Mouse (Mus musculus): ENCODE measurements around the gene Khdrbs1.
"Not testable (repeated sequence)": the region's sequence is repeated elsewhere in the genome, so short reads cannot be mapped to it uniquely, and the experiment has no call there.

The Khdrbs1 gene

DNA sequence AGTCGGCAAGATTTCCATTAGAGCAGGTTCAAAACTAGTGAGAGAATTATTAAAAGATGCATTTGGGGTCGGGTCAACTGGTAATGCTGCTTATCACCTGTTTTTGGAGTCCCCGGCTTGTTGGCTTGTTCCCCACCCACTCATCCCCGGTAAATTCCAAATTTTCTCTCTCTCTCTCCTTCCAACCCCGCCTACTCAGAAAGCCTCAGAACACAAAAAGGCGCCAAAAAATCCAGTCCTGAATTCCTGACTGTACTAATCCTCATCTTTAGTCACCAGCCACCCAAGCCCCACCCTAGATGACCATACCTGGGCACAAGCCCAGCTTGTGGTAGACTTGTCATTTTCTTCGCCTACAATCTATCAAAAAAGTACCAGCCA, 897 bp upstream of the Khdrbs1 start:
- peak; percentile 50 for DNase-seq

DNA sequence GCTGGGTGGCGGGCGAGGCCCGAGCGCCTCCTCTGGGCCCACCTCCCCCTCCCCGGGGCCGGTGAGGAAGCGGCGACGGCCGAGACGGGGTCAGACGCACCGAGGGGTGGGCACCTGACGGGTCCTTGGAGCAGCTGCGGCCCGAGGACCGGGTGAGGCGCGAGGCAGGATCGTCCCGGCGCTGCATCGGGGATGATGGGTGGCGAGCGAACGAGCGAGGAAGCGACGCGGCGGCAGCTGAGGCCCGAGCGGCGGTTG, 200 bp downstream of the Khdrbs1 start:
- no peak for DNase-seq

DNA sequence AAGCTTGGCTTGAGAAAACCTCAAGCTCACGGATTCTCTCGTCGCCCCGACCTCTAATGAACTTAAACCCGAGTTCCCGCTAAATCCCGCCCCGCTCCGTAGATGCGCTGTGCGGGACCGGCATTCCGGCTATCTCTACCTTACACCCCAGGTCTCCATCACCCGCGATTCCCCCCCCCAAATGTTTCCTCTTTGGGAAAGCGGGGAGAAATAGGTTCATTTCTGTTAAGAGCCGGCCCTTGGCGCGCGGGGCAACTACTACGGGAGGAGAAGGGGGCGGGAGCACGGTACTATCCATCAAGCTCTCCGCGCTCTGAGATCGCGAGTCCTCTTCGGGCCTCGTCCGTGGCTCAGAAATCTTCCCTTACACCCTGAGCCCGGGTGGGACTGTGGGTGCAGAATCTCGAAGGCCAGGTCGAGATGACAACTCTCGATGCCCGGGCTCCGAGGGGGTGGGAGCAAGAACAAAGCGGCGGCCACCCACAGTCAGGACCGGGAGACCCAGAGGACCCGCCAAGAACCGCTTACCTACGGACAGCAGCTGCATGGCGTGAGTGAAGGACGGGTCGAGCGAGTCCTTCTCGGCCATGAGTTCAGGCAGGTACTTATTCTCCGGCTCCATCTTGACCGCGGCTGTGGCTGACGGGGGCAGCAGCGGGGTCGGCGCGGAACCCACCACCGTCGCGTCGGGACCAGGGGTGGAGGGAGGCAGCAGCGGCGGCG, 691 bp downstream of the Khdrbs1 start:
- peak; percentile 49 for DNase-seq

DNA sequence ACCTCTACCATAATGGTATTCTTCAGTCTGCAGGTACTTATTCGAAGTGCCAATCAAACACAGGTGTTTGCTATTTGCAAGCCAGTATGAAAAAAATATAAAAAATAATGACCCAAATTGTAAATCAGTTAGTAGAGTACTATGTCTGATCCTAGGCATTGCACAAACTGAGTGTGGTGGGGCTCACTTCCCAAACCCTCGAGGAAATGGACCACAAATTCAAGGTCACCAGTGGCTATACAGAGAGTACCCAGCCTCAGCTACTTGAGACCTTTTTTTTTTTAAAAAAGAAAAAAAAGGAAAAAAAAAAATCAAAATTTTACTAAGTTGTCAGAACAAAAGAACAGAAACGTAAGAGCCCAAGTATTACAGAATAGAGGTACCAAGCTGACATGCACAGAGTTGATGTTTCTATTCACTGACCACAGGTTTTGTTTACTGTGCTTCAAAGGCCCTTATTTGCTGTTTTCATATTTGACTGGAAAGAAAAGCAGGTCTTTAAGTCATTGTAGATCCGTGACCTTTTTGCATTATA, 2.9 kb downstream of the Khdrbs1 start:
- no peak for DNase-seq

DNA sequence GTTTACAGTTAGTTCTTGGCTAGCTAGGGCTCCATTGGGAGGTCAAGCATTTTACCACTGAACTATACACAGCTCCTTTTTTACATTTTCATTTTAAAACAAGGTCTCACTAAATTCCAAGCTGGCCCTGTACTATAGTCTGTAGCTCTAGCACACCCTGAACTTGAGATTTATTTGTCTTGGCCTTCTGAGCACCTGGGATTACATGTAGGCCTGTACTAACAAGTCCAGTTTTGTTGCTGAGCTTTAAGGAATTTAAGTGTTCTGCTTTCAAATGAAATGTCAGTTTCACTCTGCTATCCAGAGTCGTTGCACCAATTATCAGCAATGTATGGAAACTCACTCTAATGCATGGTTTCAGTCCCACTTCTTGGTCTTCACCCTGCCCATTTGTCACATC, 5.9 kb downstream of the Khdrbs1 start:
- DNase-seq: no peak

DNA sequence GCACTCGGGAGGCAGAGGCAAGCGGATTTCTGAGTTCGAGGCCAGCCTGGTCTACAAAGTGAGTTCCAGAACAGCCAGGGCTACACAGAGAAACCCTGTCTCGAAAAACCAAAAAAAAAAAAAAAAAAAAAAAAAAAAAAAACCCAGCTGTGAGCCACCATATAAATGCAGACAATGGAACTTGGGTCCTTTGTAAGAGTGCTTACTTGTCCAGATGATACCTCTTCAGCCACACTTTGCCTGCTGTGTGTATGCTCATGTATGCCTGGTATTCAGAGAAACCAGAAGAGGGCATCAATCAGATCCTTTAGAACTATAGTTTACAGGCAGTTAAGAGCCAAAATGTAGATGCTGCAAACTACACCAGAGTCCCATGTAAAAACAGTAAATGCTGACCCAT, 6.6 kb downstream of the Khdrbs1 start:
- not testable (repeated sequence) for DNase-seq

DNA sequence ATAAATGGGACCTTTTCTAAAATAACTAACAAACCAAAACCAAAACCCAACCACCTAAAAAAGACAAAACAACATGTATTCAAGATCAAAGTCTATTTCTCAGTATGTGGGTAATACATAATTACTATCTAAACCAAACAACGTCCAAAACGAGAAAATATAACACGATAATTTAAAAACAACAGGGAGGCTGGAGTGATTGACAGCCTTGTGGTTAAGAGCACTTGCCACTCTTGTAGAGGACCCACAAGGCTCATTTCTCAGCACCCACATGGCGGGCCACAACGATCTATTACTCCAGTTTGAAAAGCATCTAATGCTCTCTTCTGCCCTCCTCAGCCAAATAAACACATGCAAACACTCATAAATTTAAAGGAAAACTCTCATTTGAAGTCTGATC, 10.7 kb downstream of the Khdrbs1 start:
- no peak for DNase-seq

DNA sequence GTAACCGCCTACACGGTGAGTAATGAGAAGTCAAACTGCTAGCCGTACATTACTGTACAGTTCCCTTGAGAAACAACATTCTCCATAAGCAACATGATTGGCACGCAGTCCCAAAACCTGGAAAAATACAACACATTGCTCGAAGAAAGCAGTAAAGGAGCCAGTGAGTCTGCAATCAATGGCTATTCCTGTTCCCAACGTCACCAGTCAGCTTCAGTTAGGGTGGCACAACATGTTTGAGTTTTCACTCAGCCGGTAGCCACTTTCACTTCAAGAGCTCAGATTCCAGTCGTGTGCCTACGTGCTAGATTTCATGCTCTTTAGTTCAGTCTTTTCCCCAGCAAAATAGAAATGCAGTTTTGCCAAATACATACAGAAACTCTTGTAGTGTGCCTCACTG, 25.8 kb downstream of the Khdrbs1 start:
- DNase-seq: no peak

DNA sequence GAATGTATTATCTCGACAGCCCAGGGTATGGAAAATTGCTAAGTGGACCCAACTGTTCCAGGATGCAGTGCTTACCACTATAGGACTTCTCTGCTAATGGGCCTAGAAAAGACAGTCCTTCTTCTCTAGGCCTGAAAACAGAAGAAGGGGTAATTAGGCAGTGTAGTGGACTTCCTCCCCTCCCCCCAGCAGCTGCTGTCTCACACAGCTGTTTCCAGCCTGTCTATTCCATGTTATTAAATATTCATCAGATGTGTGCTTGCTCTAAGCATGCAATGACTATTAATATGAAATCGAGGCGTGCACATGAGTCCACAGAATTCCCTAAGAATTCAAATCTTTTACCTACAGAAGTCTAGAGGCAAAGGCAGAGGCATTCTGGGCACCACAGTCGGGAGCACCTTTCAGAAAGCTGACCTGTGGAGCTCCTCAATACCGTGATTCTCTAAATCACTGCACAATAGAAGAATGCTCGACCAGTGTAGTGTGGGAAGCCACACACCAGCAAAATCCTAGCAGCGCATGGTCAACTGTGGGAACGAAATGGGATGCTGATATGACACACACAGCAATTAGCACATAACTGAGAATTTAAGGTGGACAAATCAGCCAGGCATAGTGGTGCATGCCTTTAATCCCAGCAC, 32.5 kb downstream of the Khdrbs1 start:
- no peak for DNase-seq

DNA sequence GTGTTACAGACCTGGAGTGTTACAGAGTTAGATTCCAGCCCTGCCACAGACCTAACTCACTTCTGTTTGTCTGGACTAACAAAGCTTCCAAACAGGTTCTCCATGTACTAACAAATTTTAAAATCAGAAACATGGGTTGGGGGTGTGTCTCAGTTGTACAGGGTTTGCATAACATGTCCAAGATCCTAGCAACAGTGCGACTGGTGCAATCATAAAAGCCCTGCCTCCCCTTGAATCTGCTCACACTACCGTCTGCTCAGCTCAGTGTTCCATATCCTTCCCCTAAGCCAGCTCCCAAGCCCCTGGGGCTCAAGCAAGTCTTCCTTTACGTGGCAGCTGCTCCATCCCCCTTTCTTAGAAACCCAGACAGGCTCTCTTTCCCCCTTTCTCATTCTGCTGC, 35.4 kb downstream of the Khdrbs1 start:
- no peak for DNase-seq

DNA sequence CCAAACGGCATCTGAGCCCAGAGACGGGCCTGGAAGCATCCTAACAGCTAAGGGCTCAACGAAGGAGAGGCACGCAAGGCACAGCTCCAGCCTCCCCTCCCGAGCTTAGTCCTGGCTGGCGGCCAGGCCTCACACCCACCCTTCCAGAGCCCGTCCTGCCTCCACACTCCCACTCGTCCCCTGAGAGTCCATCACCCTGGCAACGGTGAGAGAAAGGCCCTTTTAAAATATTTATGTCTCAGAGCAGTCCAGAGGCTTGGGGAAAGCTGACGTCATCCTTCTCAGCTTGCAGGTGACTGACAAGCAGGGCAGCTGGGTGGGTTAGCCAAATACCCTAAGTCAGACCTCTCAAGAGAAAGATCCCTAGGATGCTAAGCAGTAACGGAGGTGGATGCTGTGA, 39.6 kb downstream of the Khdrbs1 start:
- no peak for DNase-seq

DNA sequence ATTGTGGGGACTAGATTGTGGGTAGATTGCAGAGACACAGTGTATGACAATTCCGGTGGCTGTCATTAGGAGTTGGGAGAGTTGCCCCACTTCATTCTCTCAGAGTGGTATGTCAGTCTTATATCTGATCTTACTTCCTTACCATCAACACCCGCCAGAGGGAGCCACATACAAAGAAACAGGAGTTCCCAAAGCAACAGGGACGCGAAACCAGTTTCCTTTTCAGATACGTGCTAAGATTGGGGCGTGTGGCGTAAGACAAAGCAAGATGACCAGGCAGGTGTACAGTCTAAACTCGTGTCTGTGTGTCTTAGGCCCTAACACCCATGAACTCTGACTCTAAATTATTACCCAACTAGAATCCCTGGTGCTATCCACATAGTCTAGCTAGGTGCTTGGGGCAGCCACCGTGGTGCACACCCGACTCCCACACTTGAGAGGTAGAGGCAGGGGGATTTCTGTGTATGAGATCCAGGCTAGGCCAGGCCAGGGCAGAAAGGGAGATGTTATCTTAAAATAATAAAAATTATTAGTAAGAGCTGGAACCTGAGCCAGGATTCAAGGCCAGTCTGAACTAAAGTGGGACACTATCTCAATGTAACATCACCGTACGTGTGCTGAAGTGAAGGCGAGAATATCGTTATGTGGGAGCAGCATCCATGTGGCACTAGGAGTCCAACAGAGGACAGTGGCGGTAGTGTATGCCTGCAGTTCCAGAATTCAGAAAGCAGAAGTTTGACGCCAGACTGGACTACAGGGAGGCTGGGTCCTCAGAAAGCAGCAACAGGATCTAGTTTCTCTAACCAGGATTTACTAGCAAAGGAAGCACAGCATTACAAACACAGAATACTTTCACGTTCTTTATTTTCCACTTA, 40.4 kb downstream of the Khdrbs1 start:
- peak; percentile 88 for DNase-seq

DNA sequence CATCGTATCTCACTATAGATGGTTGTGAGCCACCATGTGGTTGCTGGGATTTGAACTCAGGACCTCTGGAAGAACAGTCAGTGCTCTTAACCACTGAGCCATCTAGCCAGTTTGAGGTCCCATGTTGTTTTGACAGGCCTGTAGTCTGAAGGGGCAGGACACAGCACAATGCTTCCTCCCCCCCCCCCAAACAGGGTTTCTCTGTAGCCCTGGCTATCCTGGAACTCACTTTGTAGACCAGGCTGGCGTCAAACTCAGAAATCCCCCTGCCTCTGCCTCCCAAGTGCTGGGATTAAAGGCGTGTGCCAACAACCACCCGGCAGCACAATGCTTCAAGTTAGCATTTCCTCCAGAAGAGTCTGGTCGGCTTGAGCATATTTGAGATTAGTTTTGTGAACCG, 41.4 kb downstream of the Khdrbs1 start:
- not testable (repeated sequence) for DNase-seq

DNA sequence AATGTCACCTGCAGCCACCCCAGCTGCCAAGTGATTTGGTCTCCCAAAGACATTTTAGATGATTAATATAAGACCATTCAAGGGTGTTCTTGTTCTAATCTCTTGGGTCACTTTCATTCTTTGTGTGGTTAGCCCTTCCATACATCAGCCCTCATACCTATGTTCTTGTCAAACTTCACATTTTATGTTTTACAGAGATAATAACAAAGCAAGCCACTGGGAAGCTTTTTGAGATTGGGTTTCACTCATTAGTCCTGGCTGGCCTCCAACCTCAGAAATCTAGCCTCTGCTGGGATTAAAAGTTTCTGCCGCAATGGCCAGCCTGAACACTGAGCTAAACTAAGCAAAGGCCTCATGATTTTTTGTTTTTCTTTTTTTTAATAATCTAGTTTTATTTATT, 41.9 kb downstream of the Khdrbs1 start:
- DNase-seq: no peak

DNA sequence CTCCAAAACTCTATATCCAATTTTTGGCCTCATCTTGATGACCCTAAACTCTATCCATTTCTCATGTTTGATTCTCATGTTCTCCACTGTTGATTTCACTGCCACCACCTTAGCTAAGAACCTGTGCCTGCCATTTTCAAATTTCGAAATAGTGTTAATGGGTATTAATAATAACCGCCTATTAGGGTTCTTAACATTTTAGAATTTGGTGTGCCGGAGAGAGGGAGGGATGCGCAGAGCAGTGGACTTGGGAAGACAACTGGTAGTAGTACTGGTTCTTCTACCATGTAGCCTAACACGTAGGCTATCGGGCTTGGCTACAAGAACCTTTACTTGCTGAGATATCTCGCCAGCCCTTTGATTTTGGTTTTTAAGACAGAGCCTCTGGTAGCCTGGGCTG, 44.9 kb downstream of the Khdrbs1 start:
- DNase-seq: no peak

DNA sequence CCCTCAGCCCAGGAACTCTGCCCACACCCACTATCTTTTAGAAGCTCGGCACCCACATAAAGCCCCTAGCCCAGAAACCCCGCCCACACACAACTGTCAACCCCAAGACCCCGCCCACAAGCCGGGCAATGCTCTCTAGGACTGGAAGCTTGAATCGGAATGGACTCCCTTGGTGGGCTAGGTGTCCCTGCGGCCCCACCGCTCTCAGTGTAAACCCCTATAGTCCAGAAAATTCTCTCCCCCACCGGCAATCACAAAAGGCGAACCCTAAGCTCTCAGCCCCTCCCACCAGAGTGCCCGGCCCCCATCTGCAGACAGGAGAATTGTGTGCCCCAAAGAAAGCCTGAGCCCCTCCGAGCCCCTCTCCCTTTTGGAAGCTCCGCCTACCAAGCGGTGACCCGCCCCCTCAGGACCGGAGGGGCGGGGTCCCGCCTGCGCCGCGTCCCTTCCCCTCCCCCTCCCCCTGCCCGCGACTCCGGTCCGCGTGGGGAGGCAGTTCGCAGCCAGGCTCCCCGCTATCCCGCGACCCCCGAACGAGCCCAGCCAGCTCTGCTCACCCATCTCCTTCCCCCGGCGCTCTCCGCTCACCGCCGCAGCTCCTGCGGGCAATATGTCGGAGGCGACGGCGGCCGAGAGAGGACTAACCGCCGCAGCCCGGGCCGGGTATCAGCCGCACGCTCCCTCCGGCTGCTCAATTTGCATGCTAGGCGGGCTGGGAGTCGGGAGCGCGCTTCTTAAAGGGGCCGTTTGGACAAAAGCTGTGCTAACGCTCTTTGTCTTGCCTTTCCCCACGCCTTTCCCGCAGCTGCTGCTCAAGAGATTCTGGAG, 45.7 kb downstream of the Khdrbs1 start, which contains the start of gene Tmem39b:
Gene Tmem39b (minus strand): TSS at position 681 of the 828 bp plus-strand sequence.
- DNase-seq: peak; percentile 90

DNA sequence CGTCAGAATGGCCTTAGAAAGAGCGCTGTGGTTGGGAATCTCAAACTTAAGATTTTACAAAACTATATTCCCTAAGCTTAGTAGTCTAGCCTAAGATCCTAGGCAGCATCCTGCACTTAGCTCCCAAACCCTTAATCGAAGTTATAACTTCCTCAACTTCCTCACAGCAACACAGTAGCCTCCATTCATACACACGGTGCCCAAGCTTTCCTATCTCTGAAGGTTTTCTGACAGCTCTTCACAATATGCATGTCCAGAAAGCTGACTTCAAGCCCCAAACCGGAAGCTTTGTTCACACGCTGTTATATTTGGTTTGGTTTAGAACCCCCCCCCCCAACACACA, 46.3 kb downstream of the Khdrbs1 start:
- DNase-seq: no peak

DNA sequence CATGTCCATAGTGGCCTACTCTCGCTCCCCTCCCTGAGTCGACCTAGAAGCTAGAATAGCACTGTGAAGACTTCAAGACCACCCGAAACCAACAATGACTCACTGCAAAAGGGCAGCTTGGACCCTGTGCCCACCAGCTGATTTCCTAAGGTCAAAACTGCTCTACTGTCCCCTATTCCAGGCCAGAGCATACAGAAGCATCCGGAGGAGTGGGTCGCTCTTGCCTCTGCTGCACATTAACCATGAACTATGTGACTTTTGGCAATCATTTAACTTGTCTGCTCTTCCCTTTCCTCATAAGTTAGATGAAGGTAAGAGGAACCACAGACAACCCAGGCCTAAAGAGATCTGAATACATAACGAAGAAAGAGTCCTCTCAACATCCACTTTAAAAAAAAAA, 57.6 kb downstream of the Khdrbs1 start:
- no peak for DNase-seq

DNA sequence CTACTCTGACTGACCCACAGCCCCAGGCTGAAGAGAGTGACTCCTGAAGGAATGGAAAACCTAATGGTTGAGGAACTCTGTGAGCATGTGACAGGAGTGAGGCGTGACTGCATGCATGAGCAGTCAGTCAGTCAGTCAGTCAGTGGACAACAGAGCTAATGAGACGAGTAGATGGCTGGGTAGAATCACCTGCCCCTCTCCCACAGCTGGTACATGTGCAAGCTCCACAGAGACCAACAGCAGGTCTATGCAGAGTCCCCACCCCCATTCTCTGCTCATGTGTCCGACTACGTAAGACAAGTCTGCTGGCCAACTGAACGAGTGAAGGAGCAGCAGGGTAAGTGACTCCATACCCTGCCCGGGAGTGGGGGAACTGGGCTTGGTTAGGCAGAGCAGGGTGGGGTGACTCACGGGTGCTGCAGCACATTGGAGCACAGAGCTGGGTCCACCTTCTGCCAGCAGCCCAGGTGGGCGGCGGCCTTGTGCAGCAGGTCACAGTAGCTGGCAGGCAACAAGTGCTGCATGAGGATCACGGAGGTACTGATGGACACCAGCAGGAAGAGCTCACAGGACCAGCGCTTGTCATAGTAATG, 58.1 kb downstream of the Khdrbs1 start:
- DNase-seq: no peak

DNA sequence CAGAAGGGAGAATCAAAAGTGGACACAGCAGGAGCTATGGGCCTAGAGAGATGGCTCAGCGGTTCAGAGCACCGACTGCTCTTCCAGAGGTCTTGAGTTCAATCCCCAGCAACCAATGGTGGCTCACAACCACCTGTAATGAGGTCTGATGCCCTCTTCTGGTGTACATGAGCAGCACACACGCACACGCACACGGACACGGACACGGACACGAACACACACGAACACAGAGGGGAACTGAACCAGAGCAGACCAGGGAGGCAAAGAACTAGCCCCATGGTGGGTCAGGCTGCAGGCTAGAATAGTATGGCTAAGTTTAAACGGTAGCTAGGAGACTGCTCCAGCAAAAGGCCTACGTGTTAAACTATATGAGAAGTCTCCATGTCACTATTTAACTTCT, 60.3 kb downstream of the Khdrbs1 start:
- DNase-seq: no peak

DNA sequence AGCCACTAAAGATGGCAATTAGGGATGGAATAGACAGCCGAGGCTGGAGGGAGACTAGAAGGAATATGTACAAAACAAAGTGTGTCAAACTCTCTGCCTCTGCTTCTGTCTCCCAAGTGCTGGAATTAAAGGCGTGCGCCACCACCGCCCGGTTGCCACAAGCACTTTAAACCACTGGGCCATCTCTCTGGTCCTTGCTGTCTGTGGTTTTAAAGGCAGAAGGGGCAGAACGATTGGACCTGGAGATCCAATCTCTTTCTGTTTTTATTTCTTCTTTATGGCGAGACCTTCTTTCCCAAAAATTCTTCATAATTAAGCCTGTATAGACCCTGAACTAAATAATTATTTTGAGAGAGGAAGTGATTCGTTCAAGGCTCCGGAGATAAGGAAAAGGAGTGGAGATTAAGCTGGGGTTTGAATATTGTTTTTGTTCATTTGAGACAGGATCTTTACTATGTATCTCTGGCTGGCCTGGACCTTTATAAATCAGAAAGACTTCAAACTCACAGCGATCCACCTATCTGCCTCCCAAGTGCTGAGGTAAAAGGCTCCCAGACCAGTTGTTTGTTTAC, 69.1 kb downstream of the Khdrbs1 start:
- DNase-seq: no peak
